Mouse (Mus musculus): ENCODE measurements around the gene Nlk. TPM values are rescaled to one million over a fixed set of nuclear protein-coding genes. Genes with fewer than 3 reads are reported as not detected.

The Nlk gene
- polyA plus RNA-seq, 2 experiments: 3.2 to 4.4 TPM

DNA sequence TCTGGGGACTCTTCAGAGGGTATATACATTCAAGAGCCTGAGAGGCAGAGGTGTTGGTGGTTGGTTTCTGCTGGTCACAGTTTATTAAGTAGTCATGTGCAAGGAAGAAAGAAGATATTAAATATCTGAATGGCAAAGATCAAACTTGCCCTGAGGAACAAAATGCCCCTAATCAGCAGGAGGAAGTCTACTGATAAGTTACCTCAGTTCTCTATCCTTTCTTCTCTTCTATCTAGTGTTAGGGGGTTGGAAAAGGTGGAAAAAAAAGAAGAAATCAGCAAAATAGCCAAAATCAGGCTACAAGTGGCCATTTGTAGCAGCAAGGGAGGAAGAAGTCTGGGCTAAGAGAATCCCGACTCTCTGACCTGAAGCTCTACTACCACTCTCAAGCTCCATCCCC is 92.3 kb downstream of the Nlk start:
- Histone ChIP-seq H3K9ac (replicated peaks) (no peak overlapping the region), H3K4me3 (ENCODE audit: insufficient read depth in 1 of 2, low read depth in 2 of 2, low read length in 2 of 2) (no peak overlapping the region), H3K27ac (no peak overlapping the region), H3K9me3 (ENCODE audit: control insufficient read depth, low read length) (no peaks in the 10 kb centered on the region), H3K4me1 (replicated peaks; ENCODE audit: control insufficient read depth in 2 of 2, insufficient read depth in 2 of 2, low read length in 1 of 2) (peaks cover 0 to 8% of the 10 kb centered on the region in 2 experiments; a peak in 2 of 4 replicates), H3K36me3 (replicated peaks; ENCODE audit: control insufficient read depth, insufficient read depth, low read depth) (no peaks in the 10 kb centered on the region), H3K4me2 (ENCODE audit: low read depth) (no peak overlapping the region), H3K27me3 (ENCODE audit: control insufficient read depth, insufficient read depth, low read length) (no peaks in the 10 kb centered on the region)
- no peak for TF ChIP-seq EP300 (IDR thresholded peaks at IDR 0.05; ENCODE audit: low read depth)
- no peak for TF ChIP-seq CTCF (IDR thresholded peaks at IDR 0.05; ENCODE audit: low read depth)
- DNase-seq (ENCODE audit: low read depth in 3 of 3, low spot score in 3 of 3) (no peak), ATAC-seq (ENCODE audit: insufficient read depth) (no peak)
- 53% methylated on average over 1 of the region's 1 CpGs for WGBS (ENCODE audit: insufficient replicate concordance)

DNA sequence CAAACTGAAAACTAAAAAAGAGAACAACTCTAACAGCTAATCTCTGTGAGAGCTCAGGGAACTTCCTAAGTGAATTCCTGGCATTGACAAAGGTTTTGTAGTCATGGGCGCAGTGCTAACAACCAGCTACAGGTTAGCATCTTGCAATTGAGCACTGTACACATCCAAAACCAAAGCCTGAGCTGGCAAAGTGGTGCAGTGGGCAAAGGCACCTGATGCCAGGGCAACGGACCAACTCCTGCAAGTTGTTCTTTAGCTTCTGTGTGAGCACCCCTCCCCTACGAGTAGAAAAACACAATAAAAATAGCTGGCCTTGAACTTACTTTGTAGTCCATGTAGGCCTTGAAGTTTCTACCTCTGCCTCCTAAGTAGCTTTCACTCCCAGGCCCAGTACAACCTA is 94.4 kb downstream of the Nlk start:
- Histone ChIP-seq H3K27me3 (ENCODE audit: control insufficient read depth, insufficient read depth, low read length) (no peaks in the 10 kb centered on the region), H3K36me3 (replicated peaks; ENCODE audit: control insufficient read depth, insufficient read depth, low read depth) (no peaks in the 10 kb centered on the region), H3K9me3 (ENCODE audit: control insufficient read depth, low read length) (no peaks in the 10 kb centered on the region), H3K27ac (no peak overlapping the region), H3K9ac (replicated peaks) (no peak overlapping the region), H3K4me3 (ENCODE audit: insufficient read depth in 1 of 2, low read depth in 2 of 2, low read length in 2 of 2) (no peak overlapping the region), H3K4me2 (ENCODE audit: low read depth) (no peak overlapping the region), H3K4me1 (replicated peaks; ENCODE audit: control insufficient read depth in 2 of 2, insufficient read depth in 2 of 2, low read length in 1 of 2) (peaks cover 0 to 8% of the 10 kb centered on the region in 2 experiments; a peak in 2 of 4 replicates)
- TF ChIP-seq EP300 (IDR thresholded peaks at IDR 0.05; ENCODE audit: low read depth): no peak
- no peak for TF ChIP-seq CTCF (IDR thresholded peaks at IDR 0.05; ENCODE audit: low read depth)
- DNase-seq (ENCODE audit: low read depth in 3 of 3, low spot score in 3 of 3): no peak
- 71% methylated on average over 3 of the region's 3 CpGs for WGBS (ENCODE audit: insufficient replicate concordance)
- no peak for ATAC-seq (ENCODE audit: insufficient read depth)

GRCm38 (mm10) chr11:78600926-78601590 is 96.1 kb downstream of the Nlk start:
- Histone ChIP-seq H3K9ac (replicated peaks) (no peak overlapping the region), H3K27me3 (ENCODE audit: control insufficient read depth, insufficient read depth, low read length) (no peaks in the 10 kb centered on the region), H3K4me2 (ENCODE audit: low read depth) (no peak overlapping the region), H3K9me3 (ENCODE audit: control insufficient read depth, low read length) (no peaks in the 10 kb centered on the region), H3K4me1 (replicated peaks; ENCODE audit: control insufficient read depth in 2 of 2, insufficient read depth in 2 of 2, low read length in 1 of 2) (peaks cover 0 to 8% of the 10 kb centered on the region in 2 experiments; a peak in 2 of 4 replicates), H3K36me3 (replicated peaks; ENCODE audit: control insufficient read depth, insufficient read depth, low read depth) (no peaks in the 10 kb centered on the region), H3K4me3 (ENCODE audit: insufficient read depth in 1 of 2, low read depth in 2 of 2, low read length in 2 of 2) (no peak overlapping the region), H3K27ac (no peak overlapping the region)
- 42% methylated on average over 4 of the region's 4 CpGs for WGBS (ENCODE audit: insufficient replicate concordance)
- ATAC-seq (ENCODE audit: insufficient read depth) (no peak), DNase-seq (ENCODE audit: low read depth in 3 of 3, low spot score in 3 of 3) (no peak)
- no peak for TF ChIP-seq EP300 (IDR thresholded peaks at IDR 0.05; ENCODE audit: low read depth)
- TF ChIP-seq CTCF (IDR thresholded peaks at IDR 0.05; ENCODE audit: low read depth): no peak

- no peak overlapping the region for H3K4me2 ChIP-seq (ENCODE audit: low read depth)
- H3K4me1 ChIP-seq (replicated peaks; ENCODE audit: control insufficient read depth in 2 of 2, insufficient read depth in 2 of 2, low read length in 1 of 2): peaks cover 0 to 8% of the 10 kb centered on the region in 2 experiments; a peak in 2 of 4 replicates
- H3K27ac ChIP-seq: no peak overlapping the region
- H3K4me3 ChIP-seq (ENCODE audit: insufficient read depth in 1 of 2, low read depth in 2 of 2, low read length in 2 of 2): no peak overlapping the region
- TF ChIP-seq CTCF (IDR thresholded peaks at IDR 0.05; ENCODE audit: low read depth): no peak
- no peak for TF ChIP-seq EP300 (IDR thresholded peaks at IDR 0.05; ENCODE audit: low read depth)
- WGBS (ENCODE audit: insufficient replicate concordance): 32% methylated on average over 3 of the region's 3 CpGs
- no peaks in the 10 kb centered on the region for H3K36me3 ChIP-seq (replicated peaks; ENCODE audit: control insufficient read depth, insufficient read depth, low read depth)
- ATAC-seq (ENCODE audit: insufficient read depth) (no peak), DNase-seq (ENCODE audit: low read depth in 3 of 3, low spot score in 3 of 3) (no peak)
- no peaks in the 10 kb centered on the region for H3K9me3 ChIP-seq (ENCODE audit: control insufficient read depth, low read length)
- no peak overlapping the region for H3K9ac ChIP-seq (replicated peaks)
- no peaks in the 10 kb centered on the region for H3K27me3 ChIP-seq (ENCODE audit: control insufficient read depth, insufficient read depth, low read length)
Measured at GRCm38 (mm10) chr11:78600496-78600895, 96.7 kb downstream of the Nlk start.

DNA sequence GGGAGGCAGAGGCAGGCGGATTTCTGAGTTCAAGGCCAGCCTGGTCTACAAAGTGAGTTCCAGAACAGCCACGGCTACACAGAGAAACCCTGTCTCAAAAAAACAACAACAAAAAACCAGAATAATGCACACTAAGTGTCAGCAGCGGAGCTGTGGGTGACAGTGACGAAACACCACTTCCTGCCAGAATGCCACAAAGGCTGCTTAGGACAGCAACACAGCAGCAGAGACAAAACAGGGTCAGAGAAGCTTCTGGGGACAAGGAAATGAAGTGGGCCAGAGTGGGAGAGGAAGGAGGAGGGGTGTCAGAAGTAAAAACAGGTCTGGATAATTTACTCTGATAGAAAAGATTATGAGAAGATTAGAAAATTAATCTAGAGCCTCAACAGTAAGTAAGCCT is 97.1 kb downstream of the Nlk start:
- DNase-seq (ENCODE audit: low read depth in 3 of 3, low spot score in 3 of 3) (no peak), ATAC-seq (ENCODE audit: insufficient read depth) (no peak)
- H3K9me3 ChIP-seq (ENCODE audit: control insufficient read depth, low read length): no peaks in the 10 kb centered on the region
- no peak overlapping the region for H3K27ac ChIP-seq
- no peak overlapping the region for H3K4me2 ChIP-seq (ENCODE audit: low read depth)
- no peaks in the 10 kb centered on the region for H3K36me3 ChIP-seq (replicated peaks; ENCODE audit: control insufficient read depth, insufficient read depth, low read depth)
- H3K27me3 ChIP-seq (ENCODE audit: control insufficient read depth, insufficient read depth, low read length): no peaks in the 10 kb centered on the region
- 35% methylated on average over 4 of the region's 4 CpGs for WGBS (ENCODE audit: insufficient replicate concordance)
- TF ChIP-seq EP300 (IDR thresholded peaks at IDR 0.05; ENCODE audit: low read depth) (no peak), CTCF (IDR thresholded peaks at IDR 0.05; ENCODE audit: low read depth) (no peak)
- H3K9ac ChIP-seq (replicated peaks): no peak overlapping the region
- peaks cover 0 to 8% of the 10 kb centered on the region in 2 experiments; a peak in 2 of 4 replicates for H3K4me1 ChIP-seq (replicated peaks; ENCODE audit: control insufficient read depth in 2 of 2, insufficient read depth in 2 of 2, low read length in 1 of 2)
- no peak overlapping the region for H3K4me3 ChIP-seq (ENCODE audit: insufficient read depth in 1 of 2, low read depth in 2 of 2, low read length in 2 of 2)

All from liver, embryonic 14.5 days (tissue).